Mouse (Mus musculus) kidney, adult 18-20 months (tissue): ENCODE results near the gene Tas2r126.
"Not testable (repeated sequence)": the region's sequence is repeated elsewhere in the genome, so short reads cannot be mapped to it uniquely, and the experiment has no call there.

Experiments
- DNase-seq: peaks from one replicate; pipeline ENCODE4 v3.0.0; 2021

Tas2r126 gene

GRCm38 (mm10) chr6:42434446-42434845, at the start of gene Tas2r126:
Gene Tas2r126, plus strand, starts transcription at chr6:42434535.
- DNase-seq: no peak

- DNase-seq: no peak
Observed at GRCm38 (mm10) chr6:42385635-42386034, 48.7 kb upstream of the Tas2r126 start.

- no peak for DNase-seq
Observed at GRCm38 (mm10) chr6:42391796-42392330, 42.5 kb upstream of the Tas2r126 start.

GRCm38 (mm10) chr6:42395960-42396809, 38.1 kb upstream of the Tas2r126 start:
- DNase-seq: peak; percentile 80

- no peak for DNase-seq
Observed at GRCm38 (mm10) chr6:42397041-42397657, 37.2 kb upstream of the Tas2r126 start.

- DNase-seq: no peak
Observed at GRCm38 (mm10) chr6:42398285-42398684, 36.0 kb upstream of the Tas2r126 start.

- DNase-seq: no peak
Observed at GRCm38 (mm10) chr6:42398998-42399397, 35.3 kb upstream of the Tas2r126 start.

- DNase-seq: no peak
Observed at GRCm38 (mm10) chr6:42399938-42400337, 34.4 kb upstream of the Tas2r126 start, which contains the start of gene Tas2r143. Gene Tas2r143, plus strand, starts transcription at chr6:42400238.

- DNase-seq: no peak
Observed at GRCm38 (mm10) chr6:42405134-42405533, 29.2 kb upstream of the Tas2r126 start, which contains the start of gene Tas2r135. Gene Tas2r135, plus strand, starts transcription at chr6:42405434.

GRCm38 (mm10) chr6:42419443-42419842, 14.9 kb upstream of the Tas2r126 start:
- DNase-seq: no peak

GRCm38 (mm10) chr6:42421439-42421838, 12.9 kb upstream of the Tas2r126 start:
- DNase-seq: no peak

- DNase-seq: no peak
Observed at GRCm38 (mm10) chr6:42424472-42424871, 9.9 kb upstream of the Tas2r126 start.

GRCm38 (mm10) chr6:42426337-42426736, 8.0 kb upstream of the Tas2r126 start:
- no peak for DNase-seq

- no peak for DNase-seq
Observed at GRCm38 (mm10) chr6:42433554-42433953, 781 bp upstream of the Tas2r126 start.

- DNase-seq: no peak
Observed at GRCm38 (mm10) chr6:42435490-42435889, 1.2 kb downstream of the Tas2r126 start.

- no peak for DNase-seq
Observed at GRCm38 (mm10) chr6:42441395-42441794, 7.1 kb downstream of the Tas2r126 start.

GRCm38 (mm10) chr6:42444491-42444890, 10.2 kb downstream of the Tas2r126 start:
- DNase-seq: no peak

GRCm38 (mm10) chr6:42447381-42447780, 13.0 kb downstream of the Tas2r126 start:
- no peak for DNase-seq

- no peak for DNase-seq
Observed at GRCm38 (mm10) chr6:42465096-42465495, 30.8 kb downstream of the Tas2r126 start, which contains the start of gene Olfr458. Gene Olfr458, minus strand, starts transcription at chr6:42465196.

- DNase-seq: no peak
Observed at GRCm38 (mm10) chr6:42470542-42470941, 36.2 kb downstream of the Tas2r126 start.

- DNase-seq: not testable (repeated sequence)
Observed at GRCm38 (mm10) chr6:42471298-42471697, 37.0 kb downstream of the Tas2r126 start.

GRCm38 (mm10) chr6:42476235-42476634, 41.9 kb downstream of the Tas2r126 start, which contains the start of gene Olfr457:
Gene Olfr457, minus strand, starts transcription at chr6:42476335.
- no peak for DNase-seq

GRCm38 (mm10) chr6:42484633-42485032, 50.3 kb downstream of the Tas2r126 start:
- no peak for DNase-seq
